Mouse (Mus musculus) thymus, adult 2 months (tissue): Measurements from ENCODE around the gene Eif4e.

Experiments
- CTCF ChIP-seq: fragments of 200-500 bp; IDR thresholded peaks from 2 replicates; pipeline ENCODE4 v1.5.1; 2012; ENCODE audit warnings: mild to moderate bottlenecking, control low read depth, low read length, moderate library complexity, borderline replicate concordance; ENCODE audit not compliant: control insufficient read depth, poor library complexity, insufficient read depth; ENCODE audit errors: extremely low read depth
- POLR2A ChIP-seq: fragments of 200-500 bp; IDR thresholded peaks from 2 replicates; pipeline ENCODE4 v1.6.1; 2012; ENCODE audit warnings: mild to moderate bottlenecking, low read length, control low read depth, moderate library complexity; ENCODE audit not compliant: control insufficient read depth, poor library complexity, insufficient read depth; ENCODE audit errors: extremely low read depth

GRCm38 (mm10) chr3:138523956-138524355, 2.0 kb upstream of the Eif4e start:
- TF ChIP-seq CTCF (no peak), POLR2A (no peak)
